Mouse (Mus musculus): ENCODE data around the gene Ptprm.

Gene Ptprm

GRCm38 (mm10) chr17:67354451-67355011 lies at the start of gene Ptprm:
Gene Ptprm (minus strand): TSS chr17:67354457.
- no peak for DNase-seq (ENCODE audit: extremely low read depth, low read depth, low spot score)

GRCm38 (mm10) chr17:67396205-67396604 lies 41.9 kb upstream of the Ptprm start:
- no peak for DNase-seq (ENCODE audit: extremely low read depth, low read depth, low spot score)

- no peak for DNase-seq (ENCODE audit: extremely low read depth, low read depth, low spot score)
Observed at GRCm38 (mm10) chr17:67390851-67391250, 36.6 kb upstream of the Ptprm start.

- no peak for DNase-seq (ENCODE audit: extremely low read depth, low read depth, low spot score)
Observed at GRCm38 (mm10) chr17:67388171-67388570, 33.9 kb upstream of the Ptprm start.

- DNase-seq (ENCODE audit: extremely low read depth, low read depth, low spot score) = no peak
Observed at GRCm38 (mm10) chr17:67385286-67385685, 31.0 kb upstream of the Ptprm start.

- no peak for DNase-seq (ENCODE audit: extremely low read depth, low read depth, low spot score)
Observed at GRCm38 (mm10) chr17:67383635-67384034, 29.4 kb upstream of the Ptprm start.

- no peak for DNase-seq (ENCODE audit: extremely low read depth, low read depth, low spot score)
Observed at GRCm38 (mm10) chr17:67381618-67382017, 27.4 kb upstream of the Ptprm start.

GRCm38 (mm10) chr17:67367866-67368265 lies 13.6 kb upstream of the Ptprm start:
- DNase-seq (ENCODE audit: extremely low read depth, low read depth, low spot score) = no peak

- no peak for DNase-seq (ENCODE audit: extremely low read depth, low read depth, low spot score)
Observed at GRCm38 (mm10) chr17:67364491-67364890, 10.2 kb upstream of the Ptprm start.

- no peak for DNase-seq (ENCODE audit: extremely low read depth, low read depth, low spot score)
Observed at GRCm38 (mm10) chr17:67363377-67364070, 9.3 kb upstream of the Ptprm start.

- no peak for DNase-seq (ENCODE audit: extremely low read depth, low read depth, low spot score)
Observed at GRCm38 (mm10) chr17:67362131-67362530, 7.9 kb upstream of the Ptprm start.

GRCm38 (mm10) chr17:67360606-67361005 lies 6.3 kb upstream of the Ptprm start:
- DNase-seq (ENCODE audit: extremely low read depth, low read depth, low spot score) = no peak

- DNase-seq (ENCODE audit: extremely low read depth, low read depth, low spot score) = no peak
Observed at GRCm38 (mm10) chr17:67359578-67359977, 5.3 kb upstream of the Ptprm start.

GRCm38 (mm10) chr17:67358541-67358940 lies 4.3 kb upstream of the Ptprm start:
- DNase-seq (ENCODE audit: extremely low read depth, low read depth, low spot score) = no peak

- DNase-seq (ENCODE audit: extremely low read depth, low read depth, low spot score) = no peak
Observed at GRCm38 (mm10) chr17:67357191-67357590, 2.9 kb upstream of the Ptprm start.

- no peak for DNase-seq (ENCODE audit: extremely low read depth, low read depth, low spot score)
Observed at GRCm38 (mm10) chr17:67355251-67355650, 994 bp upstream of the Ptprm start.

GRCm38 (mm10) chr17:67353796-67354450 lies 334 bp downstream of the Ptprm start:
- no peak for DNase-seq (ENCODE audit: extremely low read depth, low read depth, low spot score)

- no peak for DNase-seq (ENCODE audit: extremely low read depth, low read depth, low spot score)
Observed at GRCm38 (mm10) chr17:67352956-67353795, 1.1 kb downstream of the Ptprm start.

GRCm38 (mm10) chr17:67351423-67351822 lies 2.8 kb downstream of the Ptprm start:
- no peak for DNase-seq (ENCODE audit: extremely low read depth, low read depth, low spot score)

GRCm38 (mm10) chr17:67350536-67350935 lies 3.7 kb downstream of the Ptprm start:
- DNase-seq (ENCODE audit: extremely low read depth, low read depth, low spot score) = no peak

- DNase-seq (ENCODE audit: extremely low read depth, low read depth, low spot score) = no peak
Observed at GRCm38 (mm10) chr17:67349594-67349993, 4.7 kb downstream of the Ptprm start.
